Mouse (Mus musculus): ENCODE measurements around the gene Usp7. TPM values are rescaled to one million over a fixed set of nuclear protein-coding genes. Genes with fewer than 3 reads are reported as not detected.
A peak's percentile ranks its signal among the peaks of the same experiment; 100 is the strongest.

Gene Usp7
- polyA plus RNA-seq, 1 experiment from 2014 or later: 30.3 TPM

- no peak for ATAC-seq
- H3K27me3 ChIP-seq: no peaks in the 10 kb centered on the region
- no peak overlapping the region; the same call in 1 of the 2 replicates for H3K27ac ChIP-seq
- no peak overlapping the region for H3K4me3 ChIP-seq (replicated peaks)
- no peaks in the 10 kb centered on the region for H3K9me3 ChIP-seq
- H3K36me3 ChIP-seq: peaks cover 38% of the 10 kb centered on the region
- H3K9ac ChIP-seq (replicated peaks): 0 out of 2 replicates have a peak overlapping the region, but pooled peaks have one; percentile 30
- H3K4me2 ChIP-seq (replicated peaks): no peak overlapping the region
- peaks cover 78% of the 10 kb centered on the region for H3K4me1 ChIP-seq (replicated peaks)
- WGBS: 80% methylated on average over 2 of the region's 2 CpGs
Observed at GRCm38 (mm10) chr16:8666452-8666851, 125.7 kb downstream of the Usp7 start.

GRCm38 (mm10) chr16:8665367-8665766 lies 126.7 kb downstream of the Usp7 start:
- no peak overlapping the region for H3K4me2 ChIP-seq (replicated peaks)
- peaks cover 70% of the 10 kb centered on the region for H3K4me1 ChIP-seq (replicated peaks)
- 85% methylated on average over 5 of the region's 5 CpGs for WGBS
- ATAC-seq: no peak
- H3K9ac ChIP-seq (replicated peaks): no peak overlapping the region
- no peaks in the 10 kb centered on the region for H3K9me3 ChIP-seq
- no peak overlapping the region for H3K27ac ChIP-seq
- H3K36me3 ChIP-seq: peaks cover 47% of the 10 kb centered on the region
- no peak overlapping the region for H3K4me3 ChIP-seq (replicated peaks)
- no peaks in the 10 kb centered on the region for H3K27me3 ChIP-seq

- Histone ChIP-seq H3K4me3 (replicated peaks) (no peak overlapping the region), H3K9ac (replicated peaks) (no peak overlapping the region), H3K27me3 (no peaks in the 10 kb centered on the region), H3K36me3 (peaks cover 62% of the 10 kb centered on the region), H3K9me3 (no peaks in the 10 kb centered on the region), H3K4me1 (replicated peaks) (peaks cover 55% of the 10 kb centered on the region), H3K4me2 (replicated peaks) (no peak overlapping the region), H3K27ac (no peak overlapping the region)
- ATAC-seq: no peak
- 83% methylated on average over 24 of the region's 24 CpGs for WGBS
Observed at GRCm38 (mm10) chr16:8663606-8664539, 128.2 kb downstream of the Usp7 start.

GRCm38 (mm10) chr16:8663022-8663421 lies 129.1 kb downstream of the Usp7 start:
- ATAC-seq: no peak
- no peak overlapping the region for H3K4me2 ChIP-seq (replicated peaks)
- H3K36me3 ChIP-seq: peaks cover 71% of the 10 kb centered on the region
- peaks cover 47% of the 10 kb centered on the region for H3K4me1 ChIP-seq (replicated peaks)
- H3K9me3 ChIP-seq: no peaks in the 10 kb centered on the region
- 100% methylated on average over 1 of the region's 2 CpGs for WGBS
- no peak overlapping the region for H3K4me3 ChIP-seq (replicated peaks)
- H3K9ac ChIP-seq (replicated peaks): no peak overlapping the region
- H3K27ac ChIP-seq: no peak overlapping the region
- H3K27me3 ChIP-seq: no peaks in the 10 kb centered on the region

- Histone ChIP-seq H3K4me1 (replicated peaks) (peaks cover 7% of the 10 kb centered on the region; the same call in 1 of the 2 replicates), H3K27ac (no peak overlapping the region), H3K9ac (replicated peaks) (no peak overlapping the region), H3K36me3 (peaks cover 91% of the 10 kb centered on the region), H3K4me3 (replicated peaks) (no peak overlapping the region), H3K4me2 (replicated peaks) (no peak overlapping the region), H3K9me3 (no peaks in the 10 kb centered on the region), H3K27me3 (no peaks in the 10 kb centered on the region)
- WGBS: 90% methylated on average over 4 of the region's 4 CpGs
- no peak for ATAC-seq
Observed at GRCm38 (mm10) chr16:8658764-8659163, 133.3 kb downstream of the Usp7 start.

GRCm38 (mm10) chr16:8658349-8658748 lies 133.8 kb downstream of the Usp7 start:
- no peak overlapping the region for H3K9ac ChIP-seq (replicated peaks)
- H3K4me1 ChIP-seq (replicated peaks): peaks cover 3% of the 10 kb centered on the region; the same call in 1 of the 2 replicates
- no peak overlapping the region for H3K27ac ChIP-seq
- peaks cover 91% of the 10 kb centered on the region for H3K36me3 ChIP-seq
- H3K4me2 ChIP-seq (replicated peaks): no peak overlapping the region
- no peak overlapping the region for H3K4me3 ChIP-seq (replicated peaks)
- 83% methylated on average over 4 of the region's 4 CpGs for WGBS
- no peak for ATAC-seq
- H3K9me3 ChIP-seq: no peaks in the 10 kb centered on the region
- no peaks in the 10 kb centered on the region for H3K27me3 ChIP-seq

- Histone ChIP-seq H3K9ac (replicated peaks) (no peak overlapping the region), H3K36me3 (peaks cover 91% of the 10 kb centered on the region), H3K9me3 (no peaks in the 10 kb centered on the region), H3K27me3 (no peaks in the 10 kb centered on the region), H3K4me3 (replicated peaks) (no peak overlapping the region), H3K4me2 (replicated peaks) (no peak overlapping the region), H3K27ac (no peak overlapping the region), H3K4me1 (replicated peaks) (no peaks in the 10 kb centered on the region)
- WGBS: 81% methylated on average over 2 of the region's 2 CpGs
- 0 out of 2 replicates have a peak, but pooled peaks have one; percentile 18 for ATAC-seq
Observed at GRCm38 (mm10) chr16:8656256-8656655, 135.9 kb downstream of the Usp7 start.

- Histone ChIP-seq H3K27me3 (no peaks in the 10 kb centered on the region), H3K4me3 (replicated peaks) (no peak overlapping the region), H3K36me3 (peaks cover 93% of the 10 kb centered on the region), H3K9me3 (no peaks in the 10 kb centered on the region), H3K27ac (no peak overlapping the region), H3K9ac (replicated peaks) (no peak overlapping the region), H3K4me1 (replicated peaks) (no peaks in the 10 kb centered on the region), H3K4me2 (replicated peaks) (no peak overlapping the region)
- 87% methylated on average over 9 of the region's 9 CpGs for WGBS
- ATAC-seq: no peak
Observed at GRCm38 (mm10) chr16:8655599-8655998, 136.5 kb downstream of the Usp7 start.

- Histone ChIP-seq H3K4me2 (replicated peaks) (no peak overlapping the region), H3K4me1 (replicated peaks) (no peaks in the 10 kb centered on the region), H3K9ac (replicated peaks) (no peak overlapping the region), H3K27me3 (no peaks in the 10 kb centered on the region), H3K4me3 (replicated peaks) (no peak overlapping the region), H3K27ac (no peak overlapping the region), H3K36me3 (peaks cover 92% of the 10 kb centered on the region), H3K9me3 (no peaks in the 10 kb centered on the region)
- no peak for ATAC-seq
- 92% methylated on average over 6 of the region's 6 CpGs for WGBS
Observed at GRCm38 (mm10) chr16:8655108-8655507, 137.0 kb downstream of the Usp7 start.

GRCm38 (mm10) chr16:8650007-8650406 lies 142.1 kb downstream of the Usp7 start:
- Histone ChIP-seq H3K27me3 (no peaks in the 10 kb centered on the region), H3K4me2 (replicated peaks) (no peak overlapping the region), H3K9me3 (no peaks in the 10 kb centered on the region), H3K36me3 (peaks cover 93% of the 10 kb centered on the region), H3K4me3 (replicated peaks) (no peak overlapping the region), H3K4me1 (replicated peaks) (no peaks in the 10 kb centered on the region), H3K9ac (replicated peaks) (no peak overlapping the region), H3K27ac (no peak overlapping the region)
- ATAC-seq: no peak
- 99% methylated on average over 3 of the region's 3 CpGs for WGBS

- Histone ChIP-seq H3K36me3 (peaks cover 93% of the 10 kb centered on the region), H3K4me1 (replicated peaks) (no peaks in the 10 kb centered on the region), H3K4me2 (replicated peaks) (no peak overlapping the region), H3K9me3 (no peaks in the 10 kb centered on the region), H3K4me3 (replicated peaks) (no peak overlapping the region), H3K9ac (replicated peaks) (no peak overlapping the region), H3K27me3 (no peaks in the 10 kb centered on the region), H3K27ac (no peak overlapping the region)
- no peak for ATAC-seq
- 81% methylated on average over 6 of the region's 6 CpGs for WGBS
Observed at GRCm38 (mm10) chr16:8645546-8645945, 146.6 kb downstream of the Usp7 start.

GRCm38 (mm10) chr16:8643855-8644254 lies 148.3 kb downstream of the Usp7 start:
- ATAC-seq: peak; percentile 58; the same call in 1 of the 2 replicates
- 83% methylated on average over 2 of the region's 2 CpGs for WGBS

More at GRCm38 (mm10) chr16:8643855-8644254, 148.3 kb downstream of the Usp7 start:
- Histone ChIP-seq H3K4me3 (replicated peaks) (no peak overlapping the region), H3K27me3 (no peaks in the 10 kb centered on the region), H3K4me1 (replicated peaks) (peaks cover 1% of the 10 kb centered on the region), H3K27ac (no peak overlapping the region), H3K9me3 (no peaks in the 10 kb centered on the region), H3K36me3 (peaks cover 78% of the 10 kb centered on the region), H3K4me2 (replicated peaks) (no peak overlapping the region), H3K9ac (replicated peaks) (no peak overlapping the region)

Measured in midbrain, embryonic 13.5 days (tissue).